Mouse (Mus musculus) urinary bladder, postnatal 10 days (tissue): ENCODE results near the gene Ube2m.

ENCODE experiments used
- DNase-seq: peaks from one replicate; pipeline ENCODE4 v3.0.0; 2022; ENCODE audit warnings: low spot score

Gene Ube2m

DNA sequence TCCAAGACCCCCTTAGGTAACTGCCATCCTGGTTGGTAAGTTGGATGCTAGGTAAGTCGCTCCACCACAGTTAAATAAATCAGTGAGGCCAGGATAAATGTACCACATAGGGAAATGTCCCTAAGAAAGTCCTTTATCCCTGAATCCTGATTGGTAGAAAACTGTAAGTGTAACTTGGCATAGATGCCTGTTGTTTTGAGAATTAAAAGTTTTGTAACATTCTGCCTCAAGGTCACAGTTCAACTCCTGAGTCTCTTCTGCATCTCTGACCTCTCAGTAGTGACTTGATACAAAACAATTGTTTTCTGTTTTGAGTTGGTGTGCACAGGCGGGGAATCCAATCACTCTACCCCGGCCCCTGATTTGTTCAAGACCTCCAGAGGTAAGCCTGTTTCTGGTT is 39.2 kb downstream of the Ube2m start, which contains the start of gene Trim28:
Gene Trim28 (plus strand): TSS at position 264 of the 400 bp plus-strand sequence.
- no peak for DNase-seq

DNA sequence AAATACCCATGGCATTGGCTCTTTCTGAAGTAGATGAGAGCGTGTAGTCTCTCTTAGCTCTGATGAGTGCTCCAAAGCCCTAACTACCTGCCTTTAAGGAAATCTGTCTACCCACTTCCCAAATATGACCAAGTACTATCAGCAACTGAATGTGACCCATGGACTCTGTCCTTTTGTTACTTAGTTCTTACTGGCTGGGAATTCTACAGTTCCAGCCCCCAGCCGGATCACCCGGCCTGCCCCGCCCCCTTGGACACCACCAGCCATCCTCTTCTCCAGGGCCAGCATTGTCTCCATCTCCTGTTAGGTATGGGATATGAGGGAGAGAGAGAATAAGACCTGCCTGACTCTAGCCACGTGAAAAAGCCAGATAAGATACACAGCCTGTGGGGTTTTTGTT is 40.0 kb downstream of the Ube2m start, which contains the start of gene Slc27a5:
Gene Slc27a5 (minus strand): TSS at position 140 of the 400 bp plus-strand sequence.
- no peak for DNase-seq

DNA sequence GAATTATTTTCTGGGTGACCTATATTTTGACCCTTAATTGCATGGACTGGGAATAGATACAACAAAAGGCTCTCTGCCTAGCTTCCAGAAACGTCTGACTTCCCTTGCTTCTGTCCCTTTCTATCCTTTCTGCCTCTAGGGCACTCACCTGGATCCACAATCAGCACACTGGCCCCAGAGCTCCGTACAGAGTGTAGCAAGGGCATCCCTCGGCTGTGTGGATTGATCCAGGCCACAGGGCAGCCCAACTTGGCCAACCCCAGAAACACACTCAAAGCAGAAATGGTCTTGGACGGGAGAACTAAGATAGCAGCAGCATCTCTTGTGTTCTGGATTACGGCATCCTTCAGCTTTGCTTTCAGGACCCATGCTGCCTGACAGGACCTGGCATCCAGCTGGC is 40.8 kb downstream of the Ube2m start:
- no peak for DNase-seq

DNA sequence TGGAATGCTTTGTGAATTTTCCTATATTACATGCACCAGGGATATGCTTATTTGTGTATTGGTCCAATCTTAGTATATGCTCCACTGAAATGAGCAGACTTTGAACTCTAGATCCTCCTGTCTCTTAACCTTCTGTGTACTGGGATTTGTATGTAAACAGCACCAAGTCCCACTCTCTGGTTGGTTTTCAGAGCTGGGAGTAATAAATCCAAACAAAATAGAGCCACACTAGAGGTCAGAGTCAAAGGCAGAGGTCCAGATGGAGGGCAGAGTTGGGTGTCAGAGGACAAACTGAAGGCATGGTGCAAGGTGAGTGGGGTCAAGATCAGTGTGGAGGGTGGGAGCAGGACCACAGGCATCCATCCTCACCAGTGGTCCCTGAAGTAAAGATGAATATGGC is 42.2 kb downstream of the Ube2m start:
- no peak for DNase-seq

DNA sequence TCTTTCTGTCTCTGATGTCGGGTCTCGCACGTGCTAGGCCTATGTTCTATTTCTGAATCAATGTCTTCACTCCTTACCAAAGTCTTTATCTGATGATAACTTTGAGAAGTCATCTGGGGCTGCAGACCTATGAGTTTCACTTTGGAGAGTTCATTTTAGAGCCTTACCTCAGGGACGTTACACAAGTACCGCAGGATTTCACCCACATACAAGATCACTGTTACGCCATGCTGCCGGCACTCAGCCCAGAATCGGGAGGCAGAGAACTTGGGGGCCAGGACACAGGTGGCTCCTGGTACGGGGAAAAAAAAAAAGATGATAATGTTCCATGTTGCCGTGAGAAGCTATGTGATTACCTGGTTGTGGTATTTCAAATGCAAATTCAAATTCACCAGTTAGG is 44.9 kb downstream of the Ube2m start:
- no peak for DNase-seq

DNA sequence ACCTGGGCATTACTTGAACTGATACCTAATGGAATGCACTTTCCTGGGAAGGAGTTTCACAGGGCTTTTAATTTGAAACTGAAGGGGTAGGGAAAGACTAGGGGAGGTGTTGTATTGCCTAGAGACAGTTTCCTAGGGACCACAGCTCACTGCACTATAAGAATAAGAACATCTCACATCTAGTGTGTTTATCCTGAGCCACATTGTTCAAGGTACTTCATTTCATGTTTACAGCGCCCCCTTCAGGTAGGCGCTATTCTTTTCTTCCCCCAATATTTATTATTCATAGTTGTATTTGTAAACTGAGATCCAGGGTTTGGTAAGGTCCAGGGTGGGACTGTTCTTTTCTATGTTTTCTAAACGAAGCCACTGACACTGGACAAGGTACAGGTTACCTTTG is 45.9 kb downstream of the Ube2m start:
- no peak for DNase-seq

DNA sequence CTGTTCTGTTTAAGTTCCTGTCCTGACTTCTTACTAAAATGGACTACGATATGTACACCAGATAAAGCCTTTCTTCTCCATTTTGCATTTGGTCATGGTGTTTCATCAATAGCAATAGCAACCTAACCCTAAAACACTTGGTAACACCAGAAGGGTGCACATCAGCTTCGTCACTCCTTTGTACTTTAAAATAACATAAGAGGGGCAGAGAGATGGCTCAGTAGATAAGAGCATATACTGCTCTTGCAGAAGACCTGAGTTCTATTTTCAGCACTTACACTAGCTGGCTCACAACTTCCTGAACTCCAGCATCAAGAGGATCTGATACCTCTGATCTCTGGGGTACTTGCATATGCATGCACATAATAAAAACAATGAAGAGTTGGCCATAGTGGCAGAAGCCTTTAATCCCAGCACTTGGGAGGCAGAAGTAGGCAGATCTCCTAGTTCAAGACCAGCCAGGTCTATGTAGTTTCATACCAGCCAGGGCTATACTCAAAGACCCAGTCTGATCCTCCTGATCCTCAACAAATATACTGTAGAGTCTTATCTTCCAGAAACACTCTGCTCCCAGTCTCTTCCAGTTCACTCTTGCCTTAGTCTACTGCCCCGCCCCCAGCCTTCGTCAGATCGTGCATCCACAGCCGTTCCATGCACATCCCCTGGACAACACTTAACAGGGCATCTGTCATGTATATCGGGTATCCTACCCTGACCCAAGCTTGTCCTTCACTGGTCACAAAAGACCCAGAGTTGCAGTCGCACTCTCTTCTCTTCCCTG is 50.5 kb downstream of the Ube2m start:
- DNase-seq = no peak

DNA sequence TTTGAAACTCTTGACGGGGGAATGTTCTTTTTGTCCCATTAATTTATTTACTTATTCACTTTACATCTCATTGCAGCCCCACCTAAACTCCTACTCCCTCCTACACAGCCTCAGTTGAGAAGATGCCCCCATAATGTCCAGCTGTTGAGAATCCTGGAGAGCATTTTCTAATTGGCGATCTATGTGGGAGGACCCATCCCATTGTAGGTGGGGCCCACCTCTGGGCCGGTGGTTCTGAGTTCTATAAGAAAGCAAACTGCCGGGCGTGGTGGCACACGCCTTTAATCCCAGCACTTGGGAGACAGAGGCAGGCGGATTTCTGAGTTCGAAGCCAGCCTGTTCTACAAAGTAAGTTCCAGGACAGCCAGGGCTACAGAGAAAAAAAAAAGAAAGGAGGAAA is 51.2 kb downstream of the Ube2m start:
- DNase-seq = no peak

DNA sequence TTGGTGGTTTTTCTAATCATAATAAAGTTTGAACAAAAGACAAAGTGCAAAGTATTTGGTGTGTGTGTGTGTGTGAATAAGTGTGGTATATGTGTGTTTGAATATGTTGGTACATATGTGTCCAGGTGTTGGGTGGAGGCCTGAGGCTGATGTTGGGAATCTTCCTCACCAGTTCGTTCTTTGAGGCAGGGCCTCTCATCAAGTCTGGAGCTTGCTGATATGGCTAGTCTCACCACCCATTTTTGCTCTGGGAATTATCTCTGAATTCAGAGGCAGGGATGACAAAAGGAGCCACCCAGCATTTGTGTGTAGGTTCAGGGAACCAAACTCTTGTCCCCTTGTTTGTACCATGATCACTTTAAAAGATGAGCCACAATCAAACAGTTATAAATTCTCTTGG is 52.4 kb downstream of the Ube2m start:
- no peak for DNase-seq
